Mouse (Mus musculus) urinary bladder, postnatal 36 days (tissue): ENCODE measurements around the gene Gsn.
A peak's percentile ranks its signal among the peaks of the same experiment; 100 is the strongest.

Experiments
- DNase-seq, 2 experiments: peaks; one replicate each; pipeline ENCODE4 v3.0.0; 2022; ENCODE audit warnings: low spot score in 2 of 2, mixed read lengths in 1 of 2

Gene Gsn

DNA sequence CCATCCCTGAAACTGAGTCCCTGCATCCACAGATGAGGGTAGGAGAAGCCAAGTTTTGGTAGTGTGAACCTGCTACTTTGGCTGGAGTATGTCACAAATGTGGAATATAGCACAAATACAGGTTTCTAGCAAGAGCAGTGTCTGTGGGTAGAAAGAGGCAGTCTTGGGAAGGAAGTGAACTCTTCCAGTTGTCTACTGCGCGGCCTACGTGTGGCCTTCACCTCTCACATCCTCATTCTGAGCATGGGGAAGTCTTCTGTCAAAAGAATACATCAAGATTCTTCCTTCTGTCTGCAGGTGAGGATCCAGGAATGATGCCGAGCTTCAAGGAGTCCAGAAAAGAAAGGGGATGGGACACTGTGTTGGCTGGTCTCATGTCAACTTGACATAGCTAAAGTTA, 2.4 kb upstream of the Gsn start:
- no peak for DNase-seq

DNA sequence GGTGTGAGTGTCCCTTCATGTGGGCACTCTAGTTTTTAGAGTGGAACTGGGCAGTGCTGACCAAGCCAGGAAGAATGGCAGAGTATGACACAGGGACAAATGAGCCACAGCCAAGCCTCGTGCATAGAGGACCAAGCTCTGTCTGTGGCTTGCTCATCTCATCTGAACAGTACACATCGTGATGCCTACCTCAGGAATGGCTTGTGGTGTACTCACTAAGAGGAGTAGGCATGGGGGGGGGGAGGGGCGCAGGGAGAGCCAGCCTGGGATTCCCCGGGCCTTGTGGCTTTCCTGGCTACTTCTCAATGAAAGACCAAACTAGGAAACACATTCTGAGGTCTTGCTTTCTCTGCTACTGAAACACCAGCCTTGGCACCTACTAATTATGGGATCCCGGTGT, 1.2 kb upstream of the Gsn start:
- no peak for DNase-seq

DNA sequence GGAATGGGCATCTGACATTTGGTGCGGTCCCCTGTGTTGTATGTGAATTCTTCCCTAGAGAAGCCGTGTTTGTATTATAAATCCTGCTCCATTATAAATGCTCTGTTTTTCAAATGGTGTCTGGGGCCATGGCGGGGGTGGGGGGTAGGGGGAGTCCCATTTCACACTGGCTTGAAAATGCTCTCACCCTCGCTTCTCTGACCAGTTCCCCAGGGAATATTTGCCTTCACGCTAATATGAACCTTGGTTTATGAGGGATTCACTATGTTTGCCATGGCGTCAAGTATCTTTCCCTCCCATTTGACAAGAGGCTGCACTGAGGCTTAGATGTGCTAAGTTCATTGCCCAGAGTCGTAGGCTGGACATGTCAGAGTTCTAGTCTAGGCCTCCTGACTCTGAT, 718 bp upstream of the Gsn start:
- no peak for DNase-seq

DNA sequence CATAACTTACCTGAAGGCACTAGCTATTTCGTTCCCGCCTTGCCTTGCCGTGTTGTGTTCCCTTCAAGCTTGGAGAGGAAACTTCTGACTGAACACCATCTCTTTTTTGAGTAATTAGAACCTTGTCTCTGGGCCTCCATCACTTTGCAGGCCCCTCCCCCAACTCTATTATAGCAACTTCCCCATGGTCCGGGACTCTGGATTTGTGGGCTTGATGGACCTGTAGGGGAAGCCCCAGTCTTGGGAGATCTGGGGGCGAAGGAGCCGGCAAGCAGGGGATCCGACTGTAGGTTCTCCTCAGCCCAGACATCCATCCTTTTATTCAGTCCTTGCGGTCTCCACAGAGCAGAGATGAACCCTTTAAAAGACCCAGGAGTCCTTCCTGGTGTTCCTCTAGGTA, 752 bp downstream of the Gsn start:
- no peak for DNase-seq

DNA sequence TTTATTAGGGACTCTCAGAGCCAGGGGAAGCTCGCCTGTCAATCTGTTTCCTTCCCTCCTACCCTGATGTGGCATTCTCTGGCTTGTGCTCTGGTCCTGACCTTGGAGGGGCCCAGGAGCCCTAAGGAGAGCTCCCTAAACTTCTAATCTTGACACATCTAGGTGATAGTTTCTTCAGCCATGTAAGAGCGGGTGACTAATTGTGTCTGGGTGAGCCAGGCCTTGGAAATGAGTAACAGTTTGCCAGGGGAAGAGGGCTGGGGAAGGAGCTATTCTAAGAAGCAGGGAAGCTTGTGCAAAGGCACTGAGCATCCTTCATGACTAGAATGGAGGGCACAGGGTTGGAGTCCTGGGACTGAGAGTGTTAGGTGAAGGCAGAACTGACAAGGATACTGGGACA, 1.7 kb downstream of the Gsn start:
- DNase-seq, result no peak

DNA sequence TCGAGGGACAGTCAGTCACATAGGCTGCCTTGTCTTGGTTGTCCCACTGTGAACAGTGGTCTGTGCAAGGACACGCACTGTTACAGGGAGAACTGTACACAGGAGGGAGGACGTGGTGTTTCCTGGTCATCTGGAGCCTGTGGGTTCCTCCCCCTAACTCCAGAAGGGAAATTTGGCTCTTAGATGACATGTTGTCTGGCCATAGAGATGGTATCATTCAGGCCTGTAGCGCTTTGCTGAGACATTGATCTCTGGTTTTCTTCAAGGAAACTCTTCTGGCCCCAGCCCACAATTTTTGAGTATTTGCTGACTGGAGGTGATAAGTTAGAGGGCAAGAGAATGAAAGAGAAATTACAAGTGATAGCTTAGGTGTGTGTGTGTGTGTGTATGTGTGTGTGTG, 2.4 kb downstream of the Gsn start:
- no peak for DNase-seq

DNA sequence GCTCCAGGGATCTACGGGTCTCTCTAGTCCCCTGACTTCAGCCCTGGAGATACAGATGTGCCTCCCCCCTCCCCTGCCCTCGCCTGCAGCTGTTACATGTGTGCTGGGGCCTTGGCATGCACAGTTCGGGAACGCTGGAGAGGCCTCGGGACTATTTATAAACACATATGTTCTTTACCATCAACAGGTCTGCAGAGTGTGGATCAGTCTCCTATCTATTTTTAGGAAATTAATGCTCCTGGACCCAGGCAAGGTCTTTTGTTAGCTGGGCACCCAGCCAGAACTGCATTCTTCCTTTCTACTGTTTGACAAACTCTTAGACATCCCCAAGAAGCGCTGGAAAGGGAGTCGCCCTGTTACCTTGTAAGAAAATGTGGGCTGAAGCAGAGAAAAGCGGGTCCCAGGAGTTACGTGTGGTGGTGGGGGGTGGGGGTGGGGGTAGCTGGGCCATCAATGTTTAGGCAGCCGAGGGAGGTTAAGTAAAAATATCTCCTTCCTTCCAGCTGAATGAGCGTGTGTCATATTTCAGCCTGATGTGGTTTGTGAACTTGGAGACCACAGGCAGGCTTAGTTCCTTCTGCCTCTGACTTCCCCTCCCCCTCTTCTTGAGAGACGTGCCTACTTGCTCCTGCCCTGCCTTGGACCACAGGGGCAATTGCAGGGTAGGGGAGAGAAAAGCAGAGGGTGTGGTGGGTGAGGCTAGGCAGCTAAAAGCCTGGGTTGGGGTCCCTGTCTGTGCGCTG, 3.3 kb downstream of the Gsn start:
- no peak for DNase-seq

DNA sequence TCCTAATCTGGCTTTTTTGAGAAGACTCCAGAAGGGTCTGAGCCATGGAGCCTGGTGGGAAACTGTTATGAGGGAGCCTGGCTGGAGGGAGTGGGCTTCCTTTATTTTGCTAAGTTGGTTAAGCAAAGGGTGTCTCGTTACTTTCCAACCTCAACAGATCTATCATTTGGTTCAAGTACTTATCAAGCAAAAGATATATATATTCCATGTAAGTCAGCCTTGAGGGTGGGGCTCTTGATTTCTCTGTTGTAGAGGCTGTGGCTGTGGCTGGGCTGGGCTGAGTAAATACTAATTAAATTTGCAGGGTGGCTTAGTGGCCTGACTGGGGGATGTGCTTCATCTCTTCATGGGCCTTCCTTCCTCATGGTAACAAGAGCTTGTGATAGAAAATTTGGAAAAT, 4.1 kb downstream of the Gsn start:
- DNase-seq, result no peak

DNA sequence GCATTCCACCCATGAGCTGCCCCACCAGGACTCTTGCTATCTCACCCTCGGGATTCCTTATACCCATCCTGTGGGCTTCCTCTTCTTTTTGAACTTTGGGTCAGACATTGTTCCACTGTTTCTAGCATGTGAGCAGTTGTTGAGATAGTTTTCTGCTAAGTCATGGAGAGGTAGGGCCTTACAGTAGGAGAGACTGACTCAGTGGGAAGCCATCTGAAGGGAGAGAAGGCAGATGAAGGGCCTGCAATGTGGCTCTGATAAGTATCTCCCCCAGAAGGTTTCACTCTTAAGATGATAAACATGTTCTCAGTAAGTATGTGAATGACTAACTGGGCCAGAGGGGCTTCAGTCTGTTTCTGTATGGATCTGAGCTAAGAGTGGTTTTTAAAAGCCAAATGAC, 7.9 kb downstream of the Gsn start:
- DNase-seq, result no peak

DNA sequence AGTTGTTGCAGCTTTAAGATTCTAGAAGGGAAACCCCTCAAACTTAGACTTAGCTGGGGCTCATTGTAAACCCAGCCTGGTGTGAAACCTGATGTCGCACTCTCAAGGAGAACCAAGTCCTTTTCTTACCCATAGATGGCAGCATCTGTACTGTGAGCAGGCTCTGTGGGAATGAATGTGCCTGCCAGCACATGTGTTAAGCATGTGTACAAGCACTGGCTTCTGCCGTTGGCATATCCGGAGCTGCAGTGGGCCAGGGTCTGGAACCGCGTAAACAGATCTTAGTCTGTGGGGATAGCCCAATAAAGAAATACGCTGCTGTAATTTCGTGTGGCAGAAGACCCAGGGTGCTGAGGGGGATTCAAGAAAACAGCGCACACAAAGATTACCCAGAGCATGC, 9.1 kb downstream of the Gsn start:
- peak in 1 of 2 experiments; percentile 59 for DNase-seq

DNA sequence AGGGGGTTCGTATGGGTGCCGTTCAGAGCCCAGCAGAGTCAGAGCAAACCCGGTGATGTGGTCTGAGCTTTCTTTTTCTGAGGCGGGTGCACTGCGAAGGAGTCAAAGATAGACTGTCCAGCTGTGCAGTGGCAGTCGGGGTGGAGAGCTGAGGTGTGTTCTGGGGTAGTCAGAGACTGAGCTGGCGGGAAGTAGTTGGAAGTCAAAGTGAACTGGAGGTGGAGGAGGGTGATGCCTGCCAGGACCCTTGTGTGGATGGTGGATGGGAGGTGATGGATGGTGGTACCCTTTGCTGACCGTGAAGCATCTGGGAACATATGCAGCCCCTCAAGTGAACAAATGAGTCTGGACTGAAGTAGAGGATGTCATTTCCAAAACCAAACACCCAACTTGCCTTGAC, 9.6 kb downstream of the Gsn start:
- DNase-seq, result no peak

DNA sequence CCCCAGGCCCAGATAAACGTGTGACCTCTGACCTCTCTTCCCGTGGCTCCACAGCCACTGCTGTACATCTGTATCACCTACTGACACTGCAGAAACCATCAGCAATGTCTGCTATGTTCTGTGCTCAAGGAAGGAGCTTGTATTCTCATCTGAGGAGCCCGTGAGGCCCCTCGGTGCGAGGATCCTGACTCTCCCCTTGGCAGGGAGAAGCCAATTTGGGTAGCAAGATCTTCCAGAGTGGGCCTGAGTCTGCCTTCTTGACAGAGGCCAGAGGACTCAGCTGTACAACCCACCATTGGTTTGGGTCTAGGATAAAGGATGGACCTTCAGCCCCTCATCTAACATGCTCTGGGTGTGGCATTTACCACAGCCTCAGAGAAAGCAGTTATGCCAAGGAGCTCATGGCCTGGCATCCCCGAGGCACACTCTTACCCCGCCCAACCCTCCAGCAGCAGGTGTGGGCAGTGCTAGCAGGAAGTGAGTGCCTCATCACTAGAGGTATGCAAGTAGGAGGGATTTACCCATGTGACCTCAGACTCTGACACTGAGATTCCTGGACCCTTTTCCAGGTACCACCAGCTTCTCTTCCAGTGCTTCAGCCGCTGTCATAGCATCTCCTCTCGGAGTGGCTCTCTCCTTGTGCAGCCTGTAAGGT, 10.2 kb downstream of the Gsn start:
- DNase-seq, result no peak

DNA sequence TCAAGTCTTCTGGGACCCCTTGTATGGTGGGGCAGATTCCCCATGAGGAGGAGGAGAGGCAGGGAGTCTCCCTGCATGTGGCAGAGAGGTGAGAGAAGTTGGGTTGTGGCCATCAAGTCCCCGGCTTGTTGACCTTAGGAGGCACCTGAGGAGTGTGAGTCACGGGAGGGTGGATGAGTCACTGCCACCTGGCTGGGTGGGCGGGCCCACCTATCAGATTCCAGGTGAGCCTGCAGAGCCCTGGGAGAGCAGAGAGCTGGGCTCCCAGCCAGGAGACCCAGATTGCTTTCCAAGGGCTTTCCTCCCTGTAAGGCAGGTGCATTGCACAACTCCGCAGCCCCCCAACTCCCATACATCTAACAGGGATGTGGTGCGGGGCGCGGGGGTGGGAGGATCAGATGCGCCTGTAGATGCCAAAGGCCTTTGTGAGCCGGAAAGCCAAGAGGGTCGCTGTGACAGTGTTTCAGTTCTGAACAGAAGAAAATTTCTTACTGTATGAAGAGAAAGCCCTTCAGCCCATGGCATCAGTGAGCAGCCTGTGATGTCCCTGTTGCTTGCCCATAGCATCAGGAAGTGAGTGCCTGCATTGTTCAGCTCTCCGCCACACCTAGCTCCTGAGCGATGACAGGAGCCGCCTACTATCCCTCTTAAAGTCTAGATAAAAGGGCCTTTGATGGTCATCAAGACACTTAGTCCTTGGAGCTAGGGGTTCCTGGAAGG, 11.1 kb downstream of the Gsn start:
- peak; percentile 78 to 84 for DNase-seq

DNA sequence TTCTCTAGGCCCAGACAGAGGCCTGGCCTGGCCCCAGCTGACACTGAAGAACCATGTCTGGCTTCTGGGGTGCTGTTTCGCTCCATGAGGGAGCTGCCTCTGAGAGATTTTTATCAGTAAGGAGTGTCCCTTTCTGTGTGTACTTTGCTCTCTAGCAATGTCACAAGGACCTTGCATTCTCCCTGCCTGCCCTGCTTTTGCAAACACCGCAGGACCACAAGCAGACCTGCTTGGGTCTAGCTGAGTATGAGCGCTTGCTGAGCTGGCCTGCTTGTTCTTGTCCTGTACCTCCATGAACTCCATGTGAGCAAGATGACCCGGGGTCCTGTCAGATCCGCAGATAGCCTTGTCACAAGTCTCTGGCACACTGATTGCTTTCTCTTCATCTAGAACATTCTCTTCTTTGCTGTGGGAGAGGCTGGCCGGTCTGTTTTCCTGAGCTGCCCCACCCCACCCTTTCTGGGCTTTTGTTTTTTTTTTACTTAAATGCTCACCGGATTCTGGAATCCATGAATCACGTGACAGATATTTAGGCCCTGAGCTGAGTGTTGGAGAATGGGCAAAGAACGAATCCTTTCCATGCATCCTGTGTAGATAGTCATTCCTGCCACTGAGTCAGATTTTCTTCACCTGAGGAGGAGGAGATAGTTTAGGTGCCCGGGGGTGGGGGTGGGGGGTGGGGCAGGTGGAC, 11.8 kb downstream of the Gsn start:
- peak in 1 of 2 experiments; percentile 71 for DNase-seq

DNA sequence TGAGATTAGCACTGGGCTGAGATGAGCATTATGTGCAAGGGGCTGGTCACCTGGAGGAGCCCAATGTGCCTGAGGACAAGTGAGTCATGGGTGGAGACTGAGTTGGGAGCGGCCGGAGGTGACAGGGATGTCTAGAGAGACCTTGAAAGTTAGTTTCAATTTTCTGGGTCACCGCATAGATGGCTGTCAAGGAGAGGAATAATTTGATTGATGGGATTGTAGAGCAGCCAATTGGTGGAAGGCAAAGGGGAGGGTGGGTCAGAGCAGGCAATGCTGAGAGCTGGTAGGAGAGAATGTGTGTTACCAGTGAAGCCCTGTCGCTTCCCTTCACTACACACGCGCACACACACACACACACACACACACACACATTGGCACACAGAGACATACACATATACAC, 13.0 kb downstream of the Gsn start:
- no peak for DNase-seq

DNA sequence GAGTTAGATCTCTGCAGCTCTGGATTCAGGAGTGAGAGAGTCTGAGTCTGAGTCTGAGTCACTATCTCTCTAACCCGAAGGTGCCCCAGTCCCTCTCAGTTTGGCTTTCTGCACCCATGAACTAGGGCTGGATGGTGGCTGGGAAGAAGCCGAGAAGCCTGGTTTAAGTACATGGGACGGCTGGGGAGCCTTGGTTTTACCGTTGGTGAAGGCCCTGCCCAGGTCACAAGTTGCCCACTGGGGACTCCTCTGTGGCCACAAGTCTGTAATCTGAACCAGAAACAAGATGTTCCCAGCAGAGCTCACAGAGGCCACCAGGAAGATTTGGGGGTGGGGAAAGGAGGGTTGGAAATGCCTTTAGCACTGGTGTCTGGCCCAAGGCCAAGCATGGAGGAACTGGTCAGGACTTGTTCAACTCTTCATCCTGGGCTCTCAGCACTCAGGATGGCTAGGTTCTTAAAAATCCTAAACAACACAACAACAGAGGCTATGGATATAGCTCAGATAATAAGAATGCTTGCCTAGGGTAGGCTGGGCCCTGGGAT, 13.6 kb downstream of the Gsn start:
- DNase-seq, result peak in 1 of 2 experiments; percentile 57

DNA sequence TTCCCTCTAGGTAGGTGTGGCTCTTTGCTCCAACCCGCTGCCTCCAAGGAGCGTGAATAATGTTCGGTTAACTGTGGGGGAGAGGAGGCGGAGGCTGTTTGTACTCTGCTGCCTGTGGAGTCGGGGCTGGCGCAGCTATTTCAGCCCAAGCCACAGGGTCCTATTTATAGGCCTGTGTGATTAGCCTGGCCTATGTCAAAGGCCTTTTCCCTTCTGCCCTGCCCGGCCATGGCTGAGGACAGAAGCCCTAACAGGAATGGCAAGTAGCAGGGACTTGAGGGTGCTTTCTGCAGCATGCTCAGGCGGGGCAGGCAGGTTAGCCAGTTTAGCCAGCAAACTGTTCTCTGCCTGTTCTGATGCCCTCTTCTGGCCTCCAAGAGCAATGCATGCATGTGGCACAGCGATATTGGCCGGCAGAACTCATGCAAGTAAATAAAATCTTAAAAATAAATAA, 14.4 kb downstream of the Gsn start:
- peak; percentile 64 to 75 for DNase-seq

DNA sequence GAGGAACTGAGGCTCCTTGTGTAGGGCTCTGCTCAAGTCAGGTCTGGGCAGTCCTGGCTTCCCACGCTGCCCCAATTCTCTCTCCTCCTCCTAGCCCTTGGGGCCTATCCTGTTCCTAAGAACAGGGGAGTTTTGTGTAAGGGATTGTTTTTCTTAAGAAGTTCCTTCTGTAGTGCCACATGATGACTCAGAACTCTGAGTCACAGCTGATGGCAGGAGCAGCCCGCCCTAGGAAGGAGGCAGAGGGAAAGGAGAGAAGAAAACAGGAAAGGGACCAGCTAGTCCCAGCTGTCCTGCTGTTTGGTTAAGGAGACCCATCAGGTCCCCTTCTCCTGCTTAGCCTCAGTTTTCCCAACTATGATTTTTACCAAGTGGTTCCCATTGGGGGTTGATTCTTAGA, 15.6 kb downstream of the Gsn start:
- peak in 1 of 2 experiments; percentile 70 for DNase-seq

DNA sequence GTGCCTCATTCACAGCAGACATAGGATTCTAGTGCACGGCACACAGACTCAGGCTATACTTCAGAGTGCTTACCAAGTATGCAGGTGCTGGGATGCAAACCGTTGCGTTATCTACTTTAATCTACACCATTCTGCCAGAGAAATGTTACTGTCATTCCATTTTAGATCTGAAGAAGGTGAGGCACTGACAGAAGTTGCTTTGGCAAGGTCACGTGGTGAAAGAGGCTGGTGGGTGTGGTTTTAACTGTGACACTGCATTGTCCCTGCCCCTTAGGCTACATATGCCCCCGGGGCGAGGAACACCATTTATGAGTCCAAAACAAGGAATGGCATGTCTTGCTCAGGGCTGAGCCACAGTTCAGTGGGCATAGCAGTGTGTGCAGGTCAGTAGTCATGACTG, 16.7 kb downstream of the Gsn start:
- DNase-seq, result no peak

DNA sequence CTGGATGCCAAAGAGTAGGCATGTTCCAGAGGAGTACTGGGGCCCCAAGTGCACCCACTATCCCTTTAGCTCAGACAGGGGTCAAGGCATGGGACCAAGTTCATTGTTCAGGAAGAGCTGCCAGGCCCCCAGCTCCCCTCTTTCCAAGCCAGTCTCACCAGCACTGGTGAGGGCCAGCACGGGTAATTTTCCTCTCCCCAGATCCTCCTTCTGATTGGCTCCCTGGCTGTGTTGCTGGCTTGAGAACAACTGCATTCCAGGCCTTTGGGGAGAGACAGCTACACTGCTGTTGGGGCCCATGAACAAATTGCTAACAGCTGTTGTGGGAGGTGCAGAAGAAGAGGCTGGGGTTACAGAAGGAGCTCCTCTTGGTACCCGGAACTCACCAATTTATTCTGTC, 17.4 kb downstream of the Gsn start:
- peak in 1 of 2 experiments; percentile 73 for DNase-seq

DNA sequence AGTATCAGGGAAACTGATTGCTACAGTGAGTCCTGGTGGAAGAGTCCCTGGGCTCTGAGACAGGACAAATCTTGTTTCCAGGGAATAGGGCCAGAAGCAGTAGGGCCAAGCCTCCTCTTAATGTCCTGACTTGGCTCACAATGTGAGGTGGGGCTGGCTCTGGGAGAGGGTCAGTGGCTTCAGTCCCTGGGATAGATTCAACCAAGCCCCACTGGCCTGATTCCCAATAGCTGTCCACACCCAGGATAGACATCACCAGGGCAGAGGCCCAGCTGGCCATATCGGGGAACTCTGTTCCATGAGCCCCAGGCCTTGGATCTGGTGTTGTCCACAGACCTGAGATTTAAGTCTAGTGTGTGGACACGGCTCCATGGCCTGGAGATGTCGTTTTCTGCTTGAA, 21.5 kb downstream of the Gsn start:
- DNase-seq, result peak; percentile 73 to 87
